Mouse (Mus musculus): ENCODE measurements around the gene Gm26558. TPM values are rescaled to one million over a fixed set of nuclear protein-coding genes. Genes with fewer than 3 reads are reported as not detected.
A peak's percentile ranks its signal among the peaks of the same experiment; 100 is the strongest.

Gene Gm26558
- 0.76 and 0.87 TPM in 2 replicates for polyA plus RNA-seq (2015; fragmentation: Nextera tagmentation; extraction: Ambion mirVana)

DNA sequence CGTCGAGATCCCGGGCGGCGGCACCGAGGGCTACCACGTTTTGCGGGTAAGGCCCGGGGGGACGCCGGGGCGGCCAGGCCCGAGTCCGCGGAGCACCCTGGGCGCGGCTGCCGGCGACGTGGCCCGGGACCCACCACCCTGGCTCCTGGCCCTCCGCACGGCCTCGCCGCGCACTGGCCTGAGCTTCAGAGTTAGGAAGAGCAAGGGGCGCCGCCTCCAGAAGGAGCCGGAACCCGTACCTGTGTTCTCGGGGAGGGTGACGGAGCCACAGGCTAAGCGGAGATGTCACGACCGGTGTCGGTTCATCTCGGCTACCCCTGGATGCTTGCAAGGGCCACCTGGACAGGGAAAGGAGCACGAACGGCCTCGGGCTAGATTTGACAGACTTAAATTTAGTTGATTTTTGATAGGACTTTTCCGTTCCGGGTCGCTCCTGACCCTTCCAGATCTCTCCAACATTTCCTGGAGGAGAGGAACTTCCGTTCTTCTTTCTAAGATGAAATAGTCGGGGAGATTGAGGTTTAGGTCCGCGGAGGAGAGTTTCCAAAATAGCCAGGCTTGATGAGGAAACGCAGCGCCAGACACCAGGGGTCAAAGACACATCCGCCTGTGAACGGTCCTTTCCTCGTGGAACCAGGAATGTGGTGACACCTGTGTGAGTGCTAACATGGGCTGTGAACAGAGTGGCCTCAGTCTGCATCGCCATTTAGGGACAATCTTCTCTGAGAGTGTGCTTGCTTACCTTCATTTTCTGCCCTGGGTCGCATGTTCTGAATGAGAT lies at the start of gene Gm26558:
TSS of gene Gm26558 (minus strand) at position 394 of the 781 bp plus-strand sequence.
- Histone ChIP-seq H3K4me3 (ENCODE audit: low read depth, low read length) (peak within 1 kb of the TSS; percentile 85), H3K9me3 (replicated peaks; ENCODE audit: control insufficient read depth, low read length) (no peaks in the 10 kb centered on the region), H3K36me3 (ENCODE audit: control insufficient read depth, insufficient read depth) (no peaks in the 10 kb centered on the region), H3K9ac (ENCODE audit: low read depth, low read length) (peak within 1 kb of the TSS; percentile 92), H3K27me3 (ENCODE audit: control insufficient read depth, insufficient read depth, low read depth, low read length) (no peaks in the 10 kb centered on the region), H3K27ac (ENCODE audit: low read length) (peak within 1 kb of the TSS; percentile 85), H3K4me1 (ENCODE audit: control insufficient read depth, low read depth, low read length) (peaks cover 15% of the 10 kb centered on the region), H3K4me2 (ENCODE audit: low read depth, low read length) (peak within 1 kb of the TSS; percentile 86)
- peak; percentile 64 for ATAC-seq (ENCODE audit: low read depth)
- WGBS (ENCODE audit: insufficient replicate concordance): 0% methylated on average over 53 of the region's 54 CpGs

DNA sequence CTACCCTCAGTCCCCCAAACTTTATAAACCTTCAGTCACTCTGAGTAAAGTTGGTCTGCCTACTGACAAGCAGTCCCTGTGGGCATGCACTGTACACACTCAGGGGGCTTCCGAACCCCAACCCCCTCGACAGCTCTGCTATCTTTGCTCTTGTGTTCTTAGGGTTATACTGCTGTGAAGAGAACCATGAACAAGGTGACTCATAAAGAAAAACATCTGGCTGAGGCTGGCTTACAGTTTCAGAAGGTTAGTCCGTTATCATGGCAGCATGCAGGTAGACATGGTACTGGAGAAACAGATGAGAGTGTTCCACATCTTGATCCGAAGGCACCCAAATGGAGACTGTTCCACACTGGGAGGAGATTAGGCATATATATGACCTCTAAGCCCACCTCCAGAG lies 49.0 kb upstream of the Gm26558 start:
- H3K36me3 ChIP-seq (ENCODE audit: control insufficient read depth, insufficient read depth): peaks cover 44% of the 10 kb centered on the region
- H3K9me3 ChIP-seq (replicated peaks; ENCODE audit: control insufficient read depth, low read length): no peaks in the 10 kb centered on the region
- H3K4me3 ChIP-seq (ENCODE audit: low read depth, low read length): no peak overlapping the region
- H3K4me1 ChIP-seq (ENCODE audit: control insufficient read depth, low read depth, low read length): no peaks in the 10 kb centered on the region
- ATAC-seq (ENCODE audit: low read depth): no peak
- no peak overlapping the region for H3K4me2 ChIP-seq (ENCODE audit: low read depth, low read length)
- no peak overlapping the region for H3K27ac ChIP-seq (ENCODE audit: low read length)
- H3K27me3 ChIP-seq (ENCODE audit: control insufficient read depth, insufficient read depth, low read depth, low read length): no peaks in the 10 kb centered on the region
- WGBS (ENCODE audit: insufficient replicate concordance): 90% methylated on average over 4 of the region's 4 CpGs
- H3K9ac ChIP-seq (ENCODE audit: low read depth, low read length): no peak overlapping the region

DNA sequence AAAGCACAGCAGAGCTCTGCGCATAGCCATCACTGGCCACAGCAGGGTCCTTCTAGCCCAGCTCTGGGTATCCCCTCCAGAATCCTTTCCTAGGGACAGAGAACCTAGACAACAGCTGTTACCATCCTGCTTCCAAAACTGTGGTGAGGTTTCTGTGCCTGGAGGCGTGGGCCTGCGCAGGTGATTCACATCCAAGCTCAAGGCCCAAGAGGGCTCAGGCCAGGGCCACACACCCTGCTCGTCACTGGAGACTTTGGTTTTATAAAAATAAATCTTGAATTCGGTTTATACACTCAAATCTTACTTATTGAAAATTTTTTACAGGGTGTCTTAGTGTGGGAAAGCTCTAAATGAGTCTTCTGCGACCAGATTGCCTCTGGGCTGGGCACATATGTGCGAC lies 48.3 kb upstream of the Gm26558 start:
- no peak overlapping the region for H3K9ac ChIP-seq (ENCODE audit: low read depth, low read length)
- no peaks in the 10 kb centered on the region for H3K27me3 ChIP-seq (ENCODE audit: control insufficient read depth, insufficient read depth, low read depth, low read length)
- H3K9me3 ChIP-seq (replicated peaks; ENCODE audit: control insufficient read depth, low read length): no peaks in the 10 kb centered on the region
- 86% methylated on average over 7 of the region's 7 CpGs for WGBS (ENCODE audit: insufficient replicate concordance)
- H3K4me3 ChIP-seq (ENCODE audit: low read depth, low read length): no peak overlapping the region
- no peak overlapping the region for H3K27ac ChIP-seq (ENCODE audit: low read length)
- no peaks in the 10 kb centered on the region for H3K4me1 ChIP-seq (ENCODE audit: control insufficient read depth, low read depth, low read length)
- H3K4me2 ChIP-seq (ENCODE audit: low read depth, low read length): no peak overlapping the region
- ATAC-seq (ENCODE audit: low read depth): no peak
- H3K36me3 ChIP-seq (ENCODE audit: control insufficient read depth, insufficient read depth): peaks cover 37% of the 10 kb centered on the region

DNA sequence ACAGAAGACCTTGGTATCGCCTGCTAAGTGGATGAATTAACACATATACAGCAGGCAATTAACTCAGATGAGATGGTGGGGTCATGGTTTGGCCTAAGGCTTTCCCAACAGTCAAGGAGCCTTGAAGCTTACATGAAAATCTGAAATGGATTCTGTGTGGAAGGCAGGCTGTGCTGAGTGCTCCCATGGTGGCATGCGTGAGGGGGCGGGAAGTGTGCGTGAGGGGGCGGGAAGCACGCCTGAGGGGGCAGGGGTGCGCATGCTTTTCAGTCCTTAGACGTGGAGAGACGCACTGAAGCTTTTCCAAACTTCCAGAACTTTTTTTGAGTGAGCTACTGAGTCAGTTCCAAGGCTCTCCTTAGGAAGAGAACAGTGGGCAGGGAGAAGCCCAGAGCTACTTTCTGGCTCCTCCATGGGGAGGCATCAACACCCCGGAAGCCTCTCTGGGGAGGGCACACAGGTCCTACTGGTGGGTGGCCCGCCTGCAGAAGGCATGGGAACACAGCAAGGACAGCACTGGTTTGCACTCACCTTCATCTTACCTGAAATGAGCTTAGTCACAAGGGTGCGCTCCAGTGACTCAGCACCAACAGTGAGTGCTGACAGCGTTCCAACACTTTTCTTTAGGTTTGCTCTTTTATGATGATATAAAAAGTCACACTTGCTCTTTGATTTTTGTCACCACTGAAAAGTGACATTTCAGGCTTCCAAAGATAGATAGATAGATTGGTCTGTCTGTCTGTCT lies 47.2 kb upstream of the Gm26558 start:
- Histone ChIP-seq H3K27ac (ENCODE audit: low read length) (no peak overlapping the region), H3K27me3 (ENCODE audit: control insufficient read depth, insufficient read depth, low read depth, low read length) (no peaks in the 10 kb centered on the region), H3K4me1 (ENCODE audit: control insufficient read depth, low read depth, low read length) (peaks cover 5% of the 10 kb centered on the region), H3K9ac (ENCODE audit: low read depth, low read length) (no peak overlapping the region), H3K9me3 (replicated peaks; ENCODE audit: control insufficient read depth, low read length) (no peaks in the 10 kb centered on the region), H3K36me3 (ENCODE audit: control insufficient read depth, insufficient read depth) (peaks cover 30% of the 10 kb centered on the region), H3K4me3 (ENCODE audit: low read depth, low read length) (no peak overlapping the region), H3K4me2 (ENCODE audit: low read depth, low read length) (no peak overlapping the region)
- 85% methylated on average over 13 of the region's 13 CpGs for WGBS (ENCODE audit: insufficient replicate concordance)
- no peak for ATAC-seq (ENCODE audit: low read depth)

DNA sequence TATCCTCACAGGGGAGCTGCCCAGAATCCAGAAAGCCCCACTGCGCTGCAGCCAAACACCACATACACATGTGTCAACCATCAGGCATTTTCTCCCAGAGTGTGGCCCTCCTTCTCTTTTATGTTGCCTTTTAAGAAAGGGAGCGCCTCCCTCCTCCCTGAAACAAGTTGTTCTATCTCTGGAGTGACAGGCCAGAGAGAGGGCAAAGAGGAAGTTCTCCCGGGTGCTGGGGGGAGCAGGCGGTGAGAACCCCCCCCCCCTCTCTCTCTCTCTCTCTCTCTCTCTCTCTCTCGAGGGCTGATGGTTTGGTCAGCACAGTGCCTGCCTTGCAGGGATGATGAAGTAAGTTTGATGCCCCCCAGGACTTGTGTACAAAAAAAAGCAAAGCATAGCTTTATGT lies 40.5 kb upstream of the Gm26558 start:
- no peak overlapping the region for H3K9ac ChIP-seq (ENCODE audit: low read depth, low read length)
- WGBS (ENCODE audit: insufficient replicate concordance): 21% methylated on average over 5 of the region's 5 CpGs
- ATAC-seq (ENCODE audit: low read depth): no peak

DNA sequence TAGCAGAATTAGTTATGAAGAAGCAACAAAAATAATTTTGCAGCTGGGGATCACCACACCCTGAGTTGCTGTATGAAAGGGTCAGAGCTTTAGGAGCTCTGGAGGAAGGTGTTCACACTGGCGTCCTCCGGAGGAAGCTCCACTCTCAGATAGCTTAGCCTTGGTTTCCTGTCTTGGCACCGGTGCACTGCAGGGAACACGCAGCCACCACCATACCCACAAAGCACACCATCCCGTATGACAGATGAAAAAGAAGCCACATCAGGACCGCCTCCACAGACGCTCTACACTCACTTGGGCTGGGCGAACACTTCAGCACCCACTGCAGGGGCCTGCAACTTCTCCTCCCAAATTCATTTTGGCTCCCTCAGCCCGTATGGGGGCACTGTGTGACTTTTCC lies 39.7 kb upstream of the Gm26558 start:
- ATAC-seq (ENCODE audit: low read depth): no peak
- Histone ChIP-seq H3K27ac (ENCODE audit: low read length) (no peak overlapping the region), H3K27me3 (ENCODE audit: control insufficient read depth, insufficient read depth, low read depth, low read length) (no peaks in the 10 kb centered on the region), H3K9ac (ENCODE audit: low read depth, low read length) (no peak overlapping the region), H3K4me3 (ENCODE audit: low read depth, low read length) (no peak overlapping the region), H3K9me3 (replicated peaks; ENCODE audit: control insufficient read depth, low read length) (no peaks in the 10 kb centered on the region), H3K4me1 (ENCODE audit: control insufficient read depth, low read depth, low read length) (peaks cover 5% of the 10 kb centered on the region), H3K36me3 (ENCODE audit: control insufficient read depth, insufficient read depth) (no peaks in the 10 kb centered on the region), H3K4me2 (ENCODE audit: low read depth, low read length) (no peak overlapping the region)
- WGBS (ENCODE audit: insufficient replicate concordance): 14% methylated on average over 9 of the region's 9 CpGs

More for the DNA sequence above, 40.5 kb upstream of the Gm26558 start:
- no peaks in the 10 kb centered on the region for H3K27me3 ChIP-seq (ENCODE audit: control insufficient read depth, insufficient read depth, low read depth, low read length)
- H3K4me3 ChIP-seq (ENCODE audit: low read depth, low read length): no peak overlapping the region
- no peak overlapping the region for H3K4me2 ChIP-seq (ENCODE audit: low read depth, low read length)
- no peak overlapping the region for H3K27ac ChIP-seq (ENCODE audit: low read length)
- H3K9me3 ChIP-seq (replicated peaks; ENCODE audit: control insufficient read depth, low read length): no peaks in the 10 kb centered on the region
- H3K4me1 ChIP-seq (ENCODE audit: control insufficient read depth, low read depth, low read length): peaks cover 5% of the 10 kb centered on the region
- H3K36me3 ChIP-seq (ENCODE audit: control insufficient read depth, insufficient read depth): no peaks in the 10 kb centered on the region

DNA sequence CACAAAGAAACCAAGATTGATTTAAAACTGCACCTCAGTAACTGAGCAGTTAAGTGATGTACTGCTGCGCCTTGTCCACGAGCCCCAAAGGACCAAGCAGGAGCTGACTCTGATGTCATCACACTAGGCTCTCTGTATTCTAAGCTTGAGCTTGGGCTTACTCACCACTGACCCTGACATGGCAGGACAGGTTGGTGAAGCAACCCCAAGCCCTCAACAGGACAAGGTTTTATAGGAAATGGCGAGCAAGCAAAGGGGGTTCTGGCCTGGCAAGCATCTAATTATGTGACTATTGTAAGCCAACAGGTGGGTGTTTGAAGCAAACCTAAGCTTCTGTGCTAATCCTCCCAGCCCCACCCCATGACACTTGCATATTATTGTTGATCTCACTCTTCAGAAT lies 38.9 kb upstream of the Gm26558 start:
- Histone ChIP-seq H3K36me3 (ENCODE audit: control insufficient read depth, insufficient read depth) (no peaks in the 10 kb centered on the region), H3K9ac (ENCODE audit: low read depth, low read length) (no peak overlapping the region), H3K4me2 (ENCODE audit: low read depth, low read length) (no peak overlapping the region), H3K9me3 (replicated peaks; ENCODE audit: control insufficient read depth, low read length) (no peaks in the 10 kb centered on the region), H3K27ac (ENCODE audit: low read length) (no peak overlapping the region), H3K27me3 (ENCODE audit: control insufficient read depth, insufficient read depth, low read depth, low read length) (no peaks in the 10 kb centered on the region), H3K4me3 (ENCODE audit: low read depth, low read length) (no peak overlapping the region), H3K4me1 (ENCODE audit: control insufficient read depth, low read depth, low read length) (peaks cover 5% of the 10 kb centered on the region)
- no peak for ATAC-seq (ENCODE audit: low read depth)
- 76% methylated on average over 3 of the region's 3 CpGs for WGBS (ENCODE audit: insufficient replicate concordance)

DNA sequence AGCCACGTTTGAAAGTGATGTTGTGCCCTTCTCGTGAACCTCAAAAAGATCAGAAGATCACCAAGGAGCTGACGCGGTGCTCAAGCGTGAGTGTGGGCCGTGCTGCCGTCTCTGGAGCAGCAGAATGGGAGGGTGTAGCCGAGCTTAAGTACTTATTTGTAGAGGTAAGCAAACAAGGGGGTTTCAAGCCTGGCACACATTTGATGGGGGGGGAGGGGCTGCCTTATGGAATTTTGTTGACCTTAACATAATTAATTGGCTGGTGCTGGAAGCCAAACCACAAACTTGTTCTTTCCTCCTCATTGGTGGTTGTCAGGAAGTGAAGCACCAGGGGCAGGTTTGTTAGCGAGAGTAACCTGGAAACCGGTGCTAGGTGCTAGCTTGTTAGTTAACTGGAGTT lies 33.8 kb upstream of the Gm26558 start:
- Histone ChIP-seq H3K4me3 (ENCODE audit: low read depth, low read length) (no peak overlapping the region), H3K36me3 (ENCODE audit: control insufficient read depth, insufficient read depth) (peaks cover 10% of the 10 kb centered on the region), H3K9ac (ENCODE audit: low read depth, low read length) (no peak overlapping the region), H3K4me1 (ENCODE audit: control insufficient read depth, low read depth, low read length) (no peaks in the 10 kb centered on the region), H3K9me3 (replicated peaks; ENCODE audit: control insufficient read depth, low read length) (no peaks in the 10 kb centered on the region), H3K4me2 (ENCODE audit: low read depth, low read length) (no peak overlapping the region), H3K27me3 (ENCODE audit: control insufficient read depth, insufficient read depth, low read depth, low read length) (no peaks in the 10 kb centered on the region), H3K27ac (ENCODE audit: low read length) (no peak overlapping the region)
- WGBS (ENCODE audit: insufficient replicate concordance): 68% methylated on average over 10 of the region's 10 CpGs
- no peak for ATAC-seq (ENCODE audit: low read depth)

DNA sequence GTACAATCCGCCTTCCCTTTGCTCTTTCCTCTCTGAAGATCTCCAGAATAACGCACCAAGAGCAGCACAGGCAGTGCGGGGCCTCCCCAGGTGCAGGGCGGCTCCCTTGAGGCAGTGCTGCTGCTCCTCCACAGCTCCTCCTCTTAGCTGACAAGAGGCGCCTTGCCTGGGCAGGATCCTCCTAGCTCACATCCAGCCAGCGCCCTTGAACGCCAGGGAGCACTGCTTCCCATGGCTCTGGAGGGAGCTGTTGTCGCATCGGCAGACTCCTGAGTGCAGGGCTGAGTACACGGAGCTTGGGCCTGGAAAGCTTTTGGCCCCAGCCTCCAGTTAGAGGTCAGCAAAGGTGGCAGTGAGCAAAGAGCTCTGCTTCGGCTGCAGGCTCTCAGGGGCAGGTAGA lies 28.3 kb upstream of the Gm26558 start:
- WGBS (ENCODE audit: insufficient replicate concordance): 74% methylated on average over 11 of the region's 11 CpGs
- no peaks in the 10 kb centered on the region for H3K4me1 ChIP-seq (ENCODE audit: control insufficient read depth, low read depth, low read length)
- H3K27me3 ChIP-seq (ENCODE audit: control insufficient read depth, insufficient read depth, low read depth, low read length): no peaks in the 10 kb centered on the region
- no peak overlapping the region for H3K4me2 ChIP-seq (ENCODE audit: low read depth, low read length)
- H3K9me3 ChIP-seq (replicated peaks; ENCODE audit: control insufficient read depth, low read length): no peaks in the 10 kb centered on the region
- H3K36me3 ChIP-seq (ENCODE audit: control insufficient read depth, insufficient read depth): peaks cover 25% of the 10 kb centered on the region
- H3K27ac ChIP-seq (ENCODE audit: low read length): no peak overlapping the region
- no peak overlapping the region for H3K4me3 ChIP-seq (ENCODE audit: low read depth, low read length)
- ATAC-seq (ENCODE audit: low read depth): no peak
- H3K9ac ChIP-seq (ENCODE audit: low read depth, low read length): no peak overlapping the region

All from liver, embryonic 16.5 days (tissue).